Mouse (Mus musculus): ENCODE measurements at regions not wholly inside any gene's neighbourhood (a gene's known extent, or its start where the extent isn't known, plus 50 kb on each side); places are given as distances from the start of the nearest gene placed in this dataset.

DNA sequence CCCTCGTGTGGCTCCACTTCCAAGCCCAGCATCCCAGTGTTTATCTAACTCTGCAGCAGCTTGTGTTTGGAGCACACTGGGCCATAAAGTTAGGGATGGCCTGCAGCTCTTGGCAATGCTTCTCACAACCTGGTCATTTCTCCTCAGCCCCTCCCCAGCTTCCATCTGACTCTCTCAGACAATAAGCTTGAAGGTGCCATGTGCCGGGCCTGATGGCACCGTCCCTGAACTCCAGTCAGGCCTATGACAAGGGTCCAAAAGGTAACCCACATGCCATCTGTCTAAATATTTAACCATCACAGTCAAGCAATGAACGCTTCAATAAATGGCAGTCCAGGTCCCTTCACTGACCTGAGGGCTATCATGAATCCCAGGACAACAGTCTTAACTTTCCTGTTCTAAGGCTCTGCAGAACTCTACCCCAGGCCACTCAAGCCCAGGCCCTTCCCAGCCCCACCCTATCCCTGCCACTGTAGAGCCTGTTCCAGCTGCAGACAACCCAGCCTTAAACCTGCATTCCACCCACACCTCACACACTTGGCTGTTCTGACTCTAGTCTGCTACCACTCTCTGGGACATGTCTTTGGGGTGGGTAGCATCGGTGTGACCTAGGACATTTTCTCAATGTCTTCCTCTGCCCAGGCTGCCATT, 111.8 kb downstream of the Banf2 start:
- H3K4me1 ChIP-seq (replicated peaks; ENCODE audit: control insufficient read depth, insufficient read depth, low read length): no peaks in the 10 kb centered on the region

DNA sequence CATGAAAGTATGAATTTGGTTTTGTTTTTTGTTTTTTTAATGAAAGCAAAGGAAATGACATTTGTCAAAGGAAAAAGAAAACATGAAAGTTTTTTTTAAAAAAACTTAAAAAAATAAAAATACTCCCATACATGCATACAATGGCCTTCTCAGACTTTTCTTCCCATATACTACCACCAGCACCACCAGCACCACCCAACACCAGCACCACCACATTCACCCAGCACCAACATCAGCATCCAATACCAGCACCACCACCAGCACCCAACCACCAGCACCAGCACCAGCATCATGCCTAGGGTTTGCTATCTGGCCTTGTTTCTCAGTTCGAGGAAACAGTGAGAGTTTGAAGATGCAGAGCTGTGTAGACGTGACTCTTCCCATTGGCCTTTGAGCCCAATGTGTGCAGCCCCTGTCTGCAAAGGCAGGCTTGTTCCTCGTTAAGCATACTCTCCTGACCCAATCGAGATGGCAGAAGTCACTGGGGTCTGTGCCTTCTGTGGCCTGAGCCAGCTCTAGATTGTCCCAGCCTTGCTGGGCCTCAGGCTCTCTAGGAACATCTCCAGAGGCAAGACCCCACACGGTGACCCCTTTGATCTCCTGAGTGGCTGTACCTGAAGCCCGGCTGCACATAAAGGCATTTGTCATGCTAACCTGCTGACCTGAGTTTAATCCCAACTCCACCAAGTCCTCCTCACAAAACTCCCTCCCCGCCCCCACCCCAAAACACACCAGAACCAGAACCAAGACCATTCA, 113.8 kb upstream of the Mgme1 start:
- 22% methylated on average over 7 of the region's 7 CpGs for WGBS
- no peaks in the 10 kb centered on the region for H3K27me3 ChIP-seq (ENCODE audit: control insufficient read depth, insufficient read depth, low read length)
- no peaks in the 10 kb centered on the region for H3K36me3 ChIP-seq (ENCODE audit: control insufficient read depth, insufficient read depth, low read length)
- H3K9ac ChIP-seq (ENCODE audit: low read depth, low read length): no peak overlapping the region
- no peak overlapping the region for H3K27ac ChIP-seq (ENCODE audit: low read depth, low read length)
- H3K4me2 ChIP-seq (replicated peaks; ENCODE audit: low read depth, low read length): no peak overlapping the region
- H3K9me3 ChIP-seq (ENCODE audit: control insufficient read depth, low read length): no peaks in the 10 kb centered on the region
- H3K4me1 ChIP-seq (replicated peaks; ENCODE audit: control insufficient read depth, insufficient read depth, low read length): no peaks in the 10 kb centered on the region
- DNase-seq (ENCODE audit: low spot score): no peak
- peak; percentile 47 for ATAC-seq (ENCODE audit: low FRiP score)
- no peak overlapping the region for H3K4me3 ChIP-seq (ENCODE audit: low read depth, low read length)

More for the DNA sequence above, 111.8 kb downstream of the Banf2 start:
- Histone ChIP-seq H3K27me3 (ENCODE audit: control insufficient read depth, insufficient read depth, low read length) (no peaks in the 10 kb centered on the region), H3K4me3 (ENCODE audit: low read depth, low read length) (no peak overlapping the region), H3K36me3 (ENCODE audit: control insufficient read depth, insufficient read depth, low read length) (no peaks in the 10 kb centered on the region), H3K4me2 (replicated peaks; ENCODE audit: low read depth, low read length) (no peak overlapping the region), H3K9ac (ENCODE audit: low read depth, low read length) (no peak overlapping the region), H3K9me3 (ENCODE audit: control insufficient read depth, low read length) (no peaks in the 10 kb centered on the region), H3K27ac (ENCODE audit: low read depth, low read length) (no peak overlapping the region)
- DNase-seq (ENCODE audit: low spot score) (no peak), ATAC-seq (ENCODE audit: low FRiP score) (no peak)
- WGBS: 85% methylated on average over 5 of the region's 5 CpGs

DNA sequence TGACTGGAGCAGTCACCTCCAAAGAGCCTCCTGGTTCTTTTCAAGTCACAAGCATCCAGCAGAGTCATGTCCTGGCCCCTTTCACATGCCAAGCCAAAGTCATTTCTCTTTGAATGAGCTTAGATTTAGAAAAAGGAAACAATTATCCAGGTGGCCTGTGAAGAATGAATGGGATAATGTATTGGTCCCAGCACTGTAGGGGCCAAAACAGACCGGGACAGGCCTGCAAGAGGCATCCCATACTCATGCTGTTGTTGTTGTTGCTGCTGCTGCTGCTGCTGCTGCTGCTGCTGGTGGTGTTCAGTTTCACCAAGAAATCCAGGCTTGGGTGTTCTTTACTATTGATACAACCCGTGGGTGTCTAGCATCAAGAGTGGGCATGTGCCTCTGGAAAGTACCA, 113.1 kb upstream of the Mgme1 start:
- Histone ChIP-seq H3K4me3 (ENCODE audit: low read depth, low read length) (no peak overlapping the region), H3K27ac (ENCODE audit: low read depth, low read length) (no peak overlapping the region), H3K9ac (ENCODE audit: low read depth, low read length) (no peak overlapping the region), H3K4me2 (replicated peaks; ENCODE audit: low read depth, low read length) (no peak overlapping the region), H3K4me1 (replicated peaks; ENCODE audit: control insufficient read depth, insufficient read depth, low read length) (no peaks in the 10 kb centered on the region), H3K36me3 (ENCODE audit: control insufficient read depth, insufficient read depth, low read length) (no peaks in the 10 kb centered on the region), H3K9me3 (ENCODE audit: control insufficient read depth, low read length) (no peaks in the 10 kb centered on the region), H3K27me3 (ENCODE audit: control insufficient read depth, insufficient read depth, low read length) (no peaks in the 10 kb centered on the region)
- 12% methylated on average over 2 of the region's 2 CpGs for WGBS
- ATAC-seq (ENCODE audit: low FRiP score) (no peak), DNase-seq (ENCODE audit: low spot score) (no peak)

- Histone ChIP-seq H3K4me3 (ENCODE audit: low read depth, low read length) (no peak overlapping the region), H3K9ac (ENCODE audit: low read depth, low read length) (no peak overlapping the region), H3K36me3 (ENCODE audit: control insufficient read depth, insufficient read depth, low read length) (no peaks in the 10 kb centered on the region), H3K27ac (ENCODE audit: low read depth, low read length) (no peak overlapping the region), H3K27me3 (ENCODE audit: control insufficient read depth, insufficient read depth, low read length) (no peaks in the 10 kb centered on the region), H3K4me1 (replicated peaks; ENCODE audit: control insufficient read depth, insufficient read depth, low read length) (no peaks in the 10 kb centered on the region), H3K9me3 (ENCODE audit: control insufficient read depth, low read length) (no peaks in the 10 kb centered on the region), H3K4me2 (replicated peaks; ENCODE audit: low read depth, low read length) (no peak overlapping the region)
- no peak for ATAC-seq (ENCODE audit: low FRiP score)
- no peak for DNase-seq (ENCODE audit: low spot score)
- WGBS: 42% methylated on average over 8 of the region's 8 CpGs
Observed at GRCm38 (mm10) chr2:144158256-144158655, 112.2 kb upstream of the Mgme1 start.

DNA sequence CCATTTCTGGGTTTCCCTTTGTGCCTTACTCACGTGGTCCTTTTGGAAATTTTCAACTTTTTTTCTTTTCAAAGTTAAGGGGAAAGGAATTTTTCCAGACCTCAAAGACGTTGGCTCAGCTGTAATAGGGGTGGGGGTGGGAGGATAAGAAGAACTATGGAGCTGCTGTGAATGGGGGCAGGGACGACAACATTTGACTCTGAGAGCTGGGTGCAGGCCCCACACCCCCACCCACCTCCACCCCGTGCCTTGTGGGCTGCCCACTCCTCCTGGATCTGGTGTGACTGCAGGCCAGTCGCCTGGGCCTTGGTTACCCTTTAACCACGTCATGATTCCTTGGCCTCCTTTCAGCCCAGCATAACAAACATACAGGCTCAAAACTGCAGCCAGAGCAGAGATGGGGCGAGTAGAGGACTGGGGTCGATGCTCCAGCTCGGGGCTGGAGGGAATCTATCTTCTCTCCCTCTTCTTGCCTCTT, 110.6 kb upstream of the Mgme1 start:
- H3K9me3 ChIP-seq (ENCODE audit: control insufficient read depth, low read length): no peaks in the 10 kb centered on the region
- ATAC-seq (ENCODE audit: low FRiP score): no peak
- WGBS: 35% methylated on average over 9 of the region's 9 CpGs

GRCm38 (mm10) chr2:144160434-144160833, 110.0 kb upstream of the Mgme1 start:
- Histone ChIP-seq H3K27me3 (ENCODE audit: control insufficient read depth, insufficient read depth, low read length) (no peaks in the 10 kb centered on the region), H3K9ac (ENCODE audit: low read depth, low read length) (no peak overlapping the region), H3K9me3 (ENCODE audit: control insufficient read depth, low read length) (no peaks in the 10 kb centered on the region), H3K27ac (ENCODE audit: low read depth, low read length) (no peak overlapping the region), H3K4me3 (ENCODE audit: low read depth, low read length) (no peak overlapping the region), H3K36me3 (ENCODE audit: control insufficient read depth, insufficient read depth, low read length) (no peaks in the 10 kb centered on the region), H3K4me1 (replicated peaks; ENCODE audit: control insufficient read depth, insufficient read depth, low read length) (0 out of 2 replicates have a peak, but pooled peaks cover 2% of the 10 kb centered on the region), H3K4me2 (replicated peaks; ENCODE audit: low read depth, low read length) (no peak overlapping the region)
- no peak for ATAC-seq (ENCODE audit: low FRiP score)
- DNase-seq (ENCODE audit: low spot score): no peak
- WGBS: 66% methylated on average over 10 of the region's 10 CpGs

More for the DNA sequence above, 110.6 kb upstream of the Mgme1 start:
- Histone ChIP-seq H3K4me3 (ENCODE audit: low read depth, low read length) (no peak overlapping the region), H3K27me3 (ENCODE audit: control insufficient read depth, insufficient read depth, low read length) (no peaks in the 10 kb centered on the region), H3K36me3 (ENCODE audit: control insufficient read depth, insufficient read depth, low read length) (no peaks in the 10 kb centered on the region), H3K27ac (ENCODE audit: low read depth, low read length) (no peak overlapping the region), H3K4me2 (replicated peaks; ENCODE audit: low read depth, low read length) (no peak overlapping the region), H3K4me1 (replicated peaks; ENCODE audit: control insufficient read depth, insufficient read depth, low read length) (0 out of 2 replicates have a peak, but pooled peaks cover 1% of the 10 kb centered on the region), H3K9ac (ENCODE audit: low read depth, low read length) (no peak overlapping the region)
- no peak for DNase-seq (ENCODE audit: low spot score)

DNA sequence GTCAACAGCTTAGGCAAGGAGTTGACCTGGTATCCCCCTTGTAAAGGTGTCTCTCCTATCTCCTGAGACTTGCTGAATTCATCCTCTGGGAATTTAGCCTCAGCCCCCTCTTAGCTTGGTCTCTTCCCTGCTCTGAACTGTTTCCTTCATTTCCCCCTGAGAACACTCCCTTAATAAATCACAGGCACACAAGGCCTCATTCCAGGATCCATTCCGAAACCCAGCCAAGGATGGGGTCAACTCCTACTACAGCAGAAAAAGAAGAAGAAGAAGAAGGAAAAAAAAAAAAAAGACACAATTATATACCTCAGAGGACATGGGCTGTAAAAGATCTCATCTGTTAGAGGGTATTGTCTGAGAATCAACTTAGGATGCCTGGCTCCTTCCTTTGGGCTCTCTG, 108.6 kb upstream of the Mgme1 start:
- Histone ChIP-seq H3K27ac (ENCODE audit: low read depth, low read length) (no peak overlapping the region), H3K4me2 (replicated peaks; ENCODE audit: low read depth, low read length) (no peak overlapping the region), H3K9me3 (ENCODE audit: control insufficient read depth, low read length) (no peaks in the 10 kb centered on the region), H3K9ac (ENCODE audit: low read depth, low read length) (no peak overlapping the region), H3K4me1 (replicated peaks; ENCODE audit: control insufficient read depth, insufficient read depth, low read length) (0 out of 2 replicates have a peak, but pooled peaks cover 2% of the 10 kb centered on the region), H3K27me3 (ENCODE audit: control insufficient read depth, insufficient read depth, low read length) (no peaks in the 10 kb centered on the region), H3K36me3 (ENCODE audit: control insufficient read depth, insufficient read depth, low read length) (no peaks in the 10 kb centered on the region), H3K4me3 (ENCODE audit: low read depth, low read length) (no peak overlapping the region)
- DNase-seq (ENCODE audit: low spot score) (no peak), ATAC-seq (ENCODE audit: low FRiP score) (no peak)
- whole genome bisulfite sequencing: 95% methylated on average over 1 of the region's 1 CpGs

DNA sequence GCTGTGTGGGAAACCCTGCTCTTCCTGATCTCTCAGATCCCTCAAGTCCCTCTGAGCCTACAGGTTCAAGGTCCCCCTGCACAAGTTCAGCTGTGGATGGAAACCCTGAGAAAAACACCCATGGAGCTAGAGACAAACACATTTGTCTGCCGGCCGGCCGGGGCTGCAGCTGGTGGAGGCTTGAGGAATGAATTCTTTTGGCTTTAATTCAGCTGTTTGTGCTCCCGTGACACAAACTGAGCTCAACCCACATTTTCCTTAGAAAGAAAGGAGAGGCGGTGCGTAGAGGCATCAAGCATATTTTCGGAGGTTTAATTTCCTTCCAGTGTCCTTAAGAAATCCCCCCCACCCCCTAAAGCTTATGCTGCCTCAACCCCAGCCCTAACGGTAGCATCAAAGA, 106.4 kb upstream of the Mgme1 start:
- H3K9me3 ChIP-seq (ENCODE audit: control insufficient read depth, low read length): no peaks in the 10 kb centered on the region
- WGBS: 9% methylated on average over 8 of the region's 8 CpGs
- H3K9ac ChIP-seq (ENCODE audit: low read depth, low read length): no peak overlapping the region
- 0 out of 2 replicates have a peak, but pooled peaks cover 2% of the 10 kb centered on the region for H3K4me1 ChIP-seq (replicated peaks; ENCODE audit: control insufficient read depth, insufficient read depth, low read length)
- DNase-seq (ENCODE audit: low spot score): peak; percentile 27
- no peak overlapping the region for H3K27ac ChIP-seq (ENCODE audit: low read depth, low read length)
- no peaks in the 10 kb centered on the region for H3K27me3 ChIP-seq (ENCODE audit: control insufficient read depth, insufficient read depth, low read length)
- H3K36me3 ChIP-seq (ENCODE audit: control insufficient read depth, insufficient read depth, low read length): no peaks in the 10 kb centered on the region
- no peak overlapping the region for H3K4me2 ChIP-seq (replicated peaks; ENCODE audit: low read depth, low read length)
- ATAC-seq (ENCODE audit: low FRiP score): no peak
- H3K4me3 ChIP-seq (ENCODE audit: low read depth, low read length): no peak overlapping the region
